Mouse (Mus musculus) kidney, postnatal 0 days (tissue): ENCODE measurements around the gene Atl2. TPM values are rescaled to one million over a fixed set of nuclear protein-coding genes. Genes with fewer than 3 reads are reported as not detected.

Experiments used
- ATAC-seq: fragments of 200-750 bp; cut with Nextera tagmentation; replicated peaks from 2 replicates; pipeline ENCODE4 v1.8.0; 2017; ENCODE audit warnings: low read depth, moderate number of reproducible peaks, moderate TSS enrichment, moderate library complexity; ENCODE audit not compliant: low FRiP score
- DNase-seq: peaks from one replicate; pipeline ENCODE4 v3.0.0-alpha.2; 2016; ENCODE audit warnings: low spot score
- H3K27ac ChIP-seq: fragments of 300-500 bp; sonication (generic); 2 replicates; pipeline ENCODE4 v1.5.1; 2014; ENCODE audit warnings: mild to moderate bottlenecking
- H3K27me3 ChIP-seq: fragments of 300-500 bp; sonication (generic); 2 replicates; pipeline ENCODE4 v1.6.1; 2014; ENCODE audit warnings: low read length, mixed read lengths; ENCODE audit not compliant: insufficient read depth
- H3K36me3 ChIP-seq: fragments of 300-500 bp; sonication (generic); 2 replicates; pipeline ENCODE4 v1.6.1; 2014; ENCODE audit warnings: low read length, mixed read lengths; ENCODE audit not compliant: insufficient read depth
- H3K4me1 ChIP-seq: fragments of 300-500 bp; sonication (generic); replicated peaks from 2 replicates; pipeline ENCODE4 v1.6.1; 2014; ENCODE audit warnings: antibody characterized with exemption, low read length, mixed read lengths; ENCODE audit not compliant: insufficient read depth
- H3K4me2 ChIP-seq: fragments of 300-500 bp; sonication (generic); 2 replicates; pipeline ENCODE4 v1.6.1; 2014; ENCODE audit warnings: mild to moderate bottlenecking, low read length, moderate library complexity, mixed read lengths
- H3K4me3 ChIP-seq: fragments of 300-500 bp; sonication (generic); replicated peaks from 2 replicates; pipeline ENCODE4 v1.5.1; 2014; ENCODE audit warnings: low read depth, low read length
- H3K9ac ChIP-seq: fragments of 300-500 bp; sonication (generic); 2 replicates; pipeline ENCODE4 v1.6.1; 2014; ENCODE audit warnings: low read depth, low read length
- H3K9me3 ChIP-seq: fragments of 300-500 bp; sonication (generic); replicated peaks from 2 replicates; pipeline ENCODE4 v1.6.1; 2016; ENCODE audit warnings: low read length, inconsistent platforms, mixed read lengths
- CTCF ChIP-seq: IDR thresholded peaks from 2 replicates; pipeline ENCODE4 v1.5.1; 2016; ENCODE audit warnings: antibody characterized with exemption, low read depth, mild to moderate bottlenecking, moderate library complexity
- whole genome bisulfite sequencing: fragments of 180-500 bp; shearing (Covaris S2); extraction: QIAGEN DNeasy Blood & Tissue Kit; methylation state at CpG from one replicate; pipeline ENCODE4 v1.1.7; 2014; 5-methylcytosine and 5-hydroxymethylcytosine counted together
- polyA plus RNA-seq: library from polyadenylated mRNA; unstranded; fragments of >200 nt; fragmentation: Nextera tagmentation; extraction: Ambion mirVana; gene quantifications from 2 replicates; pipeline ENCODE4 v1.2.1, GENCODE M21; 2015

The Atl2 gene
- polyA plus RNA-seq, 1 experiment from 2014 or later: 28.2 TPM

- no peak overlapping the region for H3K4me3 ChIP-seq
- DNase-seq (peak; percentile 58), ATAC-seq (no peak)
- no peaks in the 10 kb centered on the region for H3K9me3 ChIP-seq
- no peaks in the 10 kb centered on the region for H3K36me3 ChIP-seq
- no peaks in the 10 kb centered on the region for H3K27me3 ChIP-seq
- no peak overlapping the region for H3K9ac ChIP-seq
- H3K4me1 ChIP-seq: no peaks in the 10 kb centered on the region
- WGBS: 75% methylated on average over 5 of the region's 5 CpGs
- TF ChIP-seq CTCF: no peak
- H3K4me2 ChIP-seq: no peak overlapping the region
- no peak overlapping the region for H3K27ac ChIP-seq
Observed at GRCm38 (mm10) chr17:79932676-79933278, 36.9 kb upstream of the Atl2 start.

GRCm38 (mm10) chr17:79927110-79927509 is 31.2 kb upstream of the Atl2 start:
- TF ChIP-seq CTCF: no peak
- no peak overlapping the region for H3K4me3 ChIP-seq
- no peaks in the 10 kb centered on the region for H3K9me3 ChIP-seq
- ATAC-seq (no peak), DNase-seq (no peak)
- no peaks in the 10 kb centered on the region for H3K27me3 ChIP-seq
- no peaks in the 10 kb centered on the region for H3K4me1 ChIP-seq
- 87% methylated on average over 2 of the region's 2 CpGs for WGBS
- H3K4me2 ChIP-seq: no peak overlapping the region
- H3K9ac ChIP-seq: no peak overlapping the region
- no peak overlapping the region for H3K27ac ChIP-seq
- no peaks in the 10 kb centered on the region for H3K36me3 ChIP-seq

GRCm38 (mm10) chr17:79926486-79926885 is 30.6 kb upstream of the Atl2 start:
- no peak overlapping the region for H3K4me2 ChIP-seq
- ATAC-seq (no peak), DNase-seq (no peak)
- TF ChIP-seq CTCF: no peak
- H3K4me1 ChIP-seq: no peaks in the 10 kb centered on the region
- no peaks in the 10 kb centered on the region for H3K36me3 ChIP-seq
- no peak overlapping the region for H3K9ac ChIP-seq
- no peaks in the 10 kb centered on the region for H3K27me3 ChIP-seq
- no peak overlapping the region for H3K4me3 ChIP-seq
- WGBS: 66% methylated on average over 3 of the region's 3 CpGs
- H3K27ac ChIP-seq: no peak overlapping the region
- no peaks in the 10 kb centered on the region for H3K9me3 ChIP-seq

- H3K9ac ChIP-seq: no peak overlapping the region
- no peak for ATAC-seq
- H3K36me3 ChIP-seq: no peaks in the 10 kb centered on the region
- no peak for DNase-seq
- no peaks in the 10 kb centered on the region for H3K9me3 ChIP-seq
- H3K4me1 ChIP-seq: no peaks in the 10 kb centered on the region
- TF ChIP-seq CTCF: no peak
- WGBS: 82% methylated on average over 11 of the region's 11 CpGs
- H3K4me2 ChIP-seq: no peak overlapping the region
- no peak overlapping the region for H3K4me3 ChIP-seq
- no peaks in the 10 kb centered on the region for H3K27me3 ChIP-seq
- H3K27ac ChIP-seq: no peak overlapping the region
Observed at GRCm38 (mm10) chr17:79925865-79926421, 30.0 kb upstream of the Atl2 start.

GRCm38 (mm10) chr17:79920355-79920754 is 24.4 kb upstream of the Atl2 start:
- WGBS: 70% methylated on average over 2 of the region's 2 CpGs

GRCm38 (mm10) chr17:79919566-79920350 is 23.8 kb upstream of the Atl2 start:
- TF ChIP-seq CTCF: no peak
- 36% methylated on average over 15 of the region's 15 CpGs for WGBS
- peak; percentile 45 for DNase-seq

More at GRCm38 (mm10) chr17:79920355-79920754, 24.4 kb upstream of the Atl2 start:
- no peak for TF ChIP-seq CTCF
- H3K9ac ChIP-seq: no peak overlapping the region
- ATAC-seq (no peak), DNase-seq (no peak)
- no peak overlapping the region for H3K4me2 ChIP-seq
- no peaks in the 10 kb centered on the region for H3K4me1 ChIP-seq
- no peaks in the 10 kb centered on the region for H3K36me3 ChIP-seq
- H3K27ac ChIP-seq: no peak overlapping the region
- no peak overlapping the region for H3K4me3 ChIP-seq
- H3K9me3 ChIP-seq: no peaks in the 10 kb centered on the region
- H3K27me3 ChIP-seq: no peaks in the 10 kb centered on the region

More at GRCm38 (mm10) chr17:79919566-79920350, 23.8 kb upstream of the Atl2 start:
- H3K9me3 ChIP-seq: no peaks in the 10 kb centered on the region
- H3K27ac ChIP-seq: no peak overlapping the region
- no peak overlapping the region for H3K4me3 ChIP-seq
- no peak overlapping the region for H3K9ac ChIP-seq
- H3K4me1 ChIP-seq: no peaks in the 10 kb centered on the region
- H3K4me2 ChIP-seq: no peak overlapping the region
- no peaks in the 10 kb centered on the region for H3K27me3 ChIP-seq
- H3K36me3 ChIP-seq: no peaks in the 10 kb centered on the region
- peak; percentile 65 for ATAC-seq
